Mouse (Mus musculus) MEL-GATA-1-ER (cell line): ENCODE measurements around the gene Zscan4c.
"Not testable (repeated sequence)": the region's sequence is repeated elsewhere in the genome, so short reads cannot be mapped to it uniquely, and the experiment has no call there.

Source experiments
- DNase-seq: peaks from one replicate; pipeline ENCODE4 v3.0.0-alpha.2; 2012; ENCODE audit warnings: low read depth; ENCODE audit errors: extremely low read depth

Gene Zscan4c

DNA sequence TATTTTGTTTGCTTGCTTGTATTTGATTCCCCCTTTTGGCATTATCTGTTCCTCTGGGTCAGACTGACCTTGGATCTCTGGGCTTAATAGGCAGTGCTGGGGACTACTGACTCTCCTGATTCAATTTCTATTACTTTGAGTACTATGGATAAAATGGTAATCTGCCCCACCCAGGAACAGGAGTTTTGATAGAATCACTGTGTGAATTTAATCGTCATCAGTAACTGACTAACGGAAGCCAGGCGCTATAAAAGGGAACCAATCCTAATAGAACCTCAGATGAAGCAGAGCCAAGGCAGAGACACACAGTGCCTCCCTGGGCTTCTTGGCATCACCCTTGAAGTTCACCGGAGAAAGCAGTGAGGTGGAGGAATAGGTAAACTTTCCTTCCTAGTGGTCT, at the start of gene Zscan4c:
Zscan4c (plus strand) TSS at position 301 of the 400 bp plus-strand sequence.
- DNase-seq = not testable (repeated sequence)
